Mouse (Mus musculus) skeletal muscle tissue, adult 2 months (tissue): ENCODE results near the gene Ece2.
A peak's percentile ranks its signal among the peaks of the same experiment; 100 is the strongest.

Source experiments
- DNase-seq: peaks from one replicate; pipeline ENCODE4 v3.0.0-alpha.2; 2012; ENCODE audit warnings: low read depth, low spot score

The Ece2 gene

GRCm38 (mm10) chr16:20690774-20691173 is 61.1 kb downstream of the Ece2 start:
- DNase-seq = no peak

GRCm38 (mm10) chr16:20691617-20692016 is 62.0 kb downstream of the Ece2 start:
- no peak for DNase-seq

- DNase-seq = no peak
Observed at GRCm38 (mm10) chr16:20692241-20692965, 62.8 kb downstream of the Ece2 start.

- DNase-seq = peak; percentile 81
Observed at GRCm38 (mm10) chr16:20693111-20693701, 63.6 kb downstream of the Ece2 start, which contains the start of gene Fam131a. Gene Fam131a (plus strand): TSS chr16:20693241.

GRCm38 (mm10) chr16:20694781-20695180 is 65.2 kb downstream of the Ece2 start:
- DNase-seq = peak; percentile 89

- peak; percentile 80 for DNase-seq
Observed at GRCm38 (mm10) chr16:20695622-20696323, 66.1 kb downstream of the Ece2 start.
